Mouse (Mus musculus) liver, embryonic 16.5 days (tissue): ENCODE results near the gene Ppt1. TPM values are rescaled to one million over a fixed set of nuclear protein-coding genes. Genes with fewer than 3 reads are reported as not detected.
"Not testable (repeated sequence)": the region's sequence is repeated elsewhere in the genome, so short reads cannot be mapped to it uniquely, and the experiment has no call there.

Experiments
- ATAC-seq: fragments of 200-750 bp; cut with Nextera tagmentation; 2 replicates; pipeline ENCODE4 v1.8.0; 2017; ENCODE audit warnings: low read depth, mild to moderate bottlenecking, moderate number of reproducible peaks, moderate library complexity
- H3K27ac ChIP-seq: fragments of 300-500 bp; sonication (generic); 2 replicates; pipeline ENCODE4 v1.5.1; 2014; ENCODE audit warnings: mild to moderate bottlenecking, low read length
- H3K27me3 ChIP-seq: fragments of 300-500 bp; sonication (generic); 2 replicates; pipeline ENCODE4 v1.6.1; 2014; ENCODE audit warnings: low read depth, low read length, mixed read lengths; ENCODE audit not compliant: control insufficient read depth, insufficient read depth
- H3K36me3 ChIP-seq: fragments of 300-500 bp; sonication (generic); 2 replicates; pipeline ENCODE4 v1.6.1; 2014; ENCODE audit warnings: mild to moderate bottlenecking; ENCODE audit not compliant: control insufficient read depth, insufficient read depth
- H3K4me1 ChIP-seq: fragments of 300-500 bp; sonication (generic); 2 replicates; pipeline ENCODE4 v1.6.1; 2014; ENCODE audit warnings: low read depth, low read length, mixed read lengths; ENCODE audit not compliant: control insufficient read depth
- H3K4me2 ChIP-seq: fragments of 300-500 bp; sonication (generic); 2 replicates; pipeline ENCODE4 v1.6.1; 2014; ENCODE audit warnings: low read depth, low read length, mixed read lengths
- H3K4me3 ChIP-seq: fragments of 300-500 bp; sonication (generic); 2 replicates; pipeline ENCODE4 v1.5.1; 2014; ENCODE audit warnings: low read depth, mild to moderate bottlenecking, low read length
- H3K9ac ChIP-seq: fragments of 300-500 bp; sonication (generic); 2 replicates; pipeline ENCODE4 v1.6.1; 2014; ENCODE audit warnings: low read depth, low read length
- H3K9me3 ChIP-seq: fragments of 300-500 bp; sonication (generic); replicated peaks from 2 replicates; pipeline ENCODE4 v1.6.1; 2016; ENCODE audit warnings: low read length; ENCODE audit not compliant: control insufficient read depth
- WGBS: fragments of 180-500 bp; shearing (Covaris S2); extraction: QIAGEN DNeasy Blood & Tissue Kit; methylation state at CpG from one replicate; pipeline ENCODE4 v1.1.7; 2014; ENCODE audit not compliant: insufficient replicate concordance; 5-methylcytosine and 5-hydroxymethylcytosine counted together
- polyA plus RNA-seq: library from polyadenylated mRNA; unstranded; fragments of >200 nt; fragmentation: Nextera tagmentation; extraction: Ambion mirVana; gene quantifications from 2 replicates; pipeline ENCODE4 v1.2.1, GENCODE M21; 2015

The Ppt1 gene
- 20.6 and 21.9 TPM in 2 replicates for polyA plus RNA-seq

GRCm38 (mm10) chr4:122835530-122836402 is at the start of gene Ppt1:
Ppt1 (plus strand) TSS chr4:122836242.
- peak within 1 kb of the TSS; percentile 76 for H3K4me2 ChIP-seq
- 6% methylated on average over 31 of the region's 31 CpGs for WGBS
- peaks cover 12% of the 10 kb centered on the region for H3K4me1 ChIP-seq
- H3K27ac ChIP-seq = no peak within 1 kb of the TSS
- H3K9ac ChIP-seq = peak within 1 kb of the TSS; percentile 71
- no peaks in the 10 kb centered on the region for H3K36me3 ChIP-seq
- H3K9me3 ChIP-seq = no peaks in the 10 kb centered on the region
- H3K4me3 ChIP-seq = peak within 1 kb of the TSS; percentile 76
- no peaks in the 10 kb centered on the region for H3K27me3 ChIP-seq
- ATAC-seq = peak; percentile 89

GRCm38 (mm10) chr4:122789335-122790089 is 46.5 kb upstream of the Ppt1 start:
- no peak overlapping the region for H3K4me3 ChIP-seq
- H3K9ac ChIP-seq = no peak overlapping the region
- 42% methylated on average over 4 of the region's 4 CpGs for WGBS
- no peak overlapping the region for H3K27ac ChIP-seq
- no peak overlapping the region for H3K4me2 ChIP-seq
- ATAC-seq = no peak
- H3K9me3 ChIP-seq = no peaks in the 10 kb centered on the region
- H3K36me3 ChIP-seq = no peaks in the 10 kb centered on the region
- no peaks in the 10 kb centered on the region for H3K27me3 ChIP-seq
- no peaks in the 10 kb centered on the region for H3K4me1 ChIP-seq

DNA sequence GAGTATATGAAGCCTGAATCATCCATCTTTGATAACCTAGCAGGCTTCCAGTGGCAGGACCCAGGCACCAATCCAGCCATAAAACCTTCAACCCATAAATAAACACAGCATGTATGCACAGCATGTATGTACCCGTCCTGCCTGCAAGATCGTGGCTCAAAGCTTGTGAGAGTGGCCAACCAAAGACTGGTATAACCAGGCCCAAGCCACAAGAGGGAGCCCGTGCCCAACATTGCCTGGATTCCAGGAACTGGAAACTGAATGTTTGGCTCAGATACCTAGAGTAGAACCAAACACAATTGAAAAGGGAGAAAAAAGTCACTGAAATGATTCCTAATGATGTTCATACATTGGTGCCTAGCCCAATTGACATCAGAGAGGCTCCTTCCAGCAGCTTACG is 27.9 kb upstream of the Ppt1 start:
- Histone ChIP-seq H3K9me3 (no peaks in the 10 kb centered on the region), H3K27me3 (no peaks in the 10 kb centered on the region), H3K27ac (no peak overlapping the region), H3K9ac (no peak overlapping the region), H3K36me3 (no peaks in the 10 kb centered on the region), H3K4me1 (no peaks in the 10 kb centered on the region), H3K4me3 (no peak overlapping the region), H3K4me2 (no peak overlapping the region)
- ATAC-seq = no peak
- 17% methylated on average over 4 of the region's 4 CpGs for WGBS

GRCm38 (mm10) chr4:122811180-122811579 is 24.9 kb upstream of the Ppt1 start:
- Histone ChIP-seq H3K4me2 (no peak overlapping the region), H3K4me1 (no peaks in the 10 kb centered on the region), H3K9me3 (no peaks in the 10 kb centered on the region), H3K27me3 (no peaks in the 10 kb centered on the region), H3K9ac (no peak overlapping the region), H3K4me3 (no peak overlapping the region), H3K27ac (no peak overlapping the region), H3K36me3 (no peaks in the 10 kb centered on the region)
- 11% methylated on average over 1 of the region's 1 CpGs for WGBS
- no peak for ATAC-seq

DNA sequence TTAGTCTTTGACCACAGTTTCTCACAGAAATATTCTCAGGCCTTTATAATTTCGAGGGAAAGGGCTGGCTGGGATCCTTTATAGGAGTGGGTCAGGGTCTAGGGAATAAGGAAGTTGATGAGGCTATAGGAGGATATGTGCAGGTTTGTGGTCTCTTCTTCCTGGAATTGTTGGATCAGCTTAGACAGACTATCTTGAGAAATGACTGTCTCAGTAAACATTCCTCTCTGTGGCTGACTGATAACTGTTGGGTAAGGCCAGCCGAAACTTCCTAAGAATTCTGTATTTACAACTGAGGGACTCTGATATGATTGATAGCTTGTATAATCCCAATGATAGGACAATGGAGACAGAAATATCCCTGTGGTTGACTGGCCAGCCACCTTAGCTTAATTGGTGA is 24.2 kb upstream of the Ppt1 start:
- Histone ChIP-seq H3K27ac (no peak overlapping the region), H3K36me3 (no peaks in the 10 kb centered on the region), H3K9me3 (no peaks in the 10 kb centered on the region), H3K9ac (no peak overlapping the region), H3K27me3 (no peaks in the 10 kb centered on the region), H3K4me3 (no peak overlapping the region), H3K4me1 (no peaks in the 10 kb centered on the region), H3K4me2 (no peak overlapping the region)
- ATAC-seq = no peak
- 12% methylated on average over 2 of the region's 2 CpGs for WGBS

GRCm38 (mm10) chr4:122816202-122816601 is 19.8 kb upstream of the Ppt1 start:
- WGBS = 48% methylated on average over 1 of the region's 1 CpGs
- H3K27me3 ChIP-seq = no peaks in the 10 kb centered on the region

DNA sequence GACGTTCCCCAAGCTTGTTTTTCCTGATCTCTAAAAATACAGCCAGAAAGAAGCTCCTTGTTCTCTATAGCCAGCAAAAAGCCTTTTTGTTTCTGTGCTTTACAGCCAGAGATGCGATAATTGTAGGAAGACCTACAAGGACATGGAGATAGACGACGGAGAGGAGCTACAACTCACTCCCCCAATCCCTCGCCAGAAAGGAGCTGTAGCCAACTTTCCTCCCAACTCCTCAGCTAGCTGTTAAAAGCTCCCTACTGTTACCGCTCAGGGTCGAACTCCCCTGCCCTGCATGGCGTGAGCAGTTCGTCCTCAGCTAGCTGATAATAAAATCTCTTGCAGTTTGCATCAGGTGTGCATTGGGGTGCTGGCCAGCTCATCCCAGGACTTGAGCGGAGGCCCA is 15.1 kb upstream of the Ppt1 start:
- H3K27ac ChIP-seq, H3K9ac ChIP-seq, H3K9me3 ChIP-seq, H3K4me2 ChIP-seq, H3K4me3 ChIP-seq, H3K4me1 ChIP-seq, H3K36me3 ChIP-seq, ATAC-seq, H3K27me3 ChIP-seq: not testable (repeated sequence)
- WGBS = 41% methylated on average over 10 of the region's 10 CpGs

More at GRCm38 (mm10) chr4:122816202-122816601, 19.8 kb upstream of the Ppt1 start:
- H3K4me1 ChIP-seq = no peaks in the 10 kb centered on the region
- no peak for ATAC-seq
- H3K9me3 ChIP-seq = no peaks in the 10 kb centered on the region
- no peak overlapping the region for H3K4me2 ChIP-seq
- H3K9ac ChIP-seq = no peak overlapping the region
- no peaks in the 10 kb centered on the region for H3K36me3 ChIP-seq
- H3K27ac ChIP-seq = no peak overlapping the region
- no peak overlapping the region for H3K4me3 ChIP-seq

- peak; percentile 43; the same call in 1 of the 2 replicates for ATAC-seq
- H3K9ac ChIP-seq = no peak overlapping the region
Measured at GRCm38 (mm10) chr4:122827651-122828050, 8.4 kb upstream of the Ppt1 start.

GRCm38 (mm10) chr4:122829339-122829738 is 6.7 kb upstream of the Ppt1 start:
- no peaks in the 10 kb centered on the region for H3K9me3 ChIP-seq
- no peak for ATAC-seq
- H3K27me3 ChIP-seq = no peaks in the 10 kb centered on the region
- no peak overlapping the region for H3K9ac ChIP-seq
- H3K4me3 ChIP-seq = no peak overlapping the region
- no peaks in the 10 kb centered on the region for H3K36me3 ChIP-seq
- no peak overlapping the region for H3K4me2 ChIP-seq
- H3K27ac ChIP-seq = no peak overlapping the region
- WGBS = 39% methylated on average over 6 of the region's 6 CpGs
- no peaks in the 10 kb centered on the region for H3K4me1 ChIP-seq

More at GRCm38 (mm10) chr4:122827651-122828050, 8.4 kb upstream of the Ppt1 start:
- H3K36me3 ChIP-seq = no peaks in the 10 kb centered on the region
- H3K4me2 ChIP-seq = no peak overlapping the region
- H3K4me3 ChIP-seq = no peak overlapping the region
- H3K27me3 ChIP-seq = no peaks in the 10 kb centered on the region
- H3K4me1 ChIP-seq = no peaks in the 10 kb centered on the region
- no peaks in the 10 kb centered on the region for H3K9me3 ChIP-seq
- no peak overlapping the region for H3K27ac ChIP-seq
